Mouse (Mus musculus) CD4-positive, CD25-positive, alpha-beta regulatory T cell (primary cell): Measurements from ENCODE around the gene Cdhr4. TPM values are rescaled to one million over a fixed set of nuclear protein-coding genes. Genes with fewer than 3 reads are reported as not detected.

Experiments
- polyA plus RNA-seq: library from polyadenylated mRNA; unstranded; fragments of 100-300 nt; shearing (Covaris generic); gene quantifications from one replicate; pipeline ENCODE4 v1.2.1, GENCODE M21; 2017

The Cdhr4 gene
- polyA plus RNA-seq: 0.41 TPM

DNA sequence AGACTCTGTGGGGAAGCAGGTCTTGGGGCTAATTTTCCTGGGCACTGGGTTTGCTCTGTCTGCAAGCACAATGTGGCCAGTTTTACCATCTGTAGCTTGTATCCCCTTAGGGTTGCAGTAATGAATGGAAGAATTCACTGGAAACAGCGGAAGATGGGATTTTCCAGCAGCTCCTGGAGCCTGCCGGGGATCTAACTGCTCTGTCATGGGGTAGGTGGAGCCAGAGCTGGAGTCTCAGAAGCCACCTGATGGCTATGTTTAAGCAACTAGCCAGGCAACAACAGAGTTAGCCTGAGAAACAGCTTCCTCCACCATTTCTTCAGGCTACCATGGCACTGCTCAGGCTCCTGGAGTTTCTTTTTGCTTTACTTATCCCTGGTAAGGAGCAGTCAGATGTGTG, at the start of gene Cdhr4:
Gene Cdhr4 (plus strand): TSS at position 301 of the 400 bp plus-strand sequence.

DNA sequence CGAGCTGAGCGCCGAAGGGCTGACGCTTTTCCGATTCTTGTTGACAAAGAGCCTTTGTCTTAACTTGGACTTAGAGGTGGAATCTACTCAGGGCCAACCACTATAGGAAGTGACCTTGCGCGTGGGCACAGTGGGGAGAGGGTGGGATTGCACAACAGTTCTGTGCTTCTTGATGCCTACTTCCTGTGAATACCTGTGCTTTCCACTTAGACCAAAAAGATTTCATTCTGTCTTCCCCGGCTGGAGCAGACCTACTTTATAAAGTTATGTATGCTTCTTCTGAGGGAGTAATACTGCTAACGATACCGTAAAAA, 42.4 kb upstream of the Cdhr4 start, which contains the start of gene Traip:
Gene Traip (plus strand): TSS at position 215 of the 314 bp plus-strand sequence.

DNA sequence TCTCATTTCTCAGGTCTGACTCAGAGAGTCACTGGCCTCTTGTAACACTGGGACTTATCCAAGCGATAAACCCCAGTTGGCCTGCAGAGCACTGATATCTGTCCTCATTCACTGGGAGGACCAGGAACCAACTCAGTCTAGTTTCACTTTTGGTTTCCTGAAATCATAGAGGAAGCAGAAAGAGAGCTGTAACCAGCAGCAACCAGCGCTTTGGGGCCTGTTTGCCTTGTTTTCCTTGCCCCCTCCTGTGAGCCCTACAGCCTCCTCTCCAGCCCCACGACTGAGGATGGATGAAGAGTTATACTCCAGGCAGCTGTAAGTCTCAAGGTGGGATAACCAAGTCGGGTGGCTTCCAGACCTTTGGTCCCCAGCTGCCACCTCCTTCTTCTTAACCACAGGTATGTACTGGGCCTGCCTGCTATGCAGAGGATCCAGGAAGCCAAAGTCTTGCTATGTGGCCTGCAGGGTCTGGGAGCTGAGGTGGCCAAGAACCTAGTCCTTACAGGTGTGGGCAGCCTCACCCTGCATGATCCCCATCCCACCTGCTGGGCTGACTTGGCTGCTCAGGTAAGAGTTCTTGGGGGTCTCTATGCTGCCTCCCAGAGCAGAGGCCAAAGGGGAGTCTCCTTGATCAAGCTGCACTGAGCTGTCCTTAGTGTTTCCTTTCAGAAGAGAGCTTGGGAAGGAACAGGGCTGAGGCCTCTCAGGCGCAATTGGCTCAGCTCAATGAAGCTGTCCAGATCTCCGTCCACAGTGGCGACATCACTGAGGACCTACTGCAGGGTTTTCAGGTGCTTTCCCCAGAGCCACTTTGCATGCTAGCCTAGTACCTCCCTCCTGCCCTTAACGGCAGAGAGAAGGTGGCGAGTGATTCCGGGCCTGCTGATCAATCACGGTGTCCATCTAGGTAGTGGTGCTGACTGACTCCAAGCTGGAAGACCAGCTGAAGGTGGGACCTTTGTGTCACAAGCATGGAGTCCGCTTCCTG, 16.6 kb upstream of the Cdhr4 start, which contains the start of gene Uba7:
Gene Uba7 (plus strand): TSS at position 107 of the 988 bp plus-strand sequence.

DNA sequence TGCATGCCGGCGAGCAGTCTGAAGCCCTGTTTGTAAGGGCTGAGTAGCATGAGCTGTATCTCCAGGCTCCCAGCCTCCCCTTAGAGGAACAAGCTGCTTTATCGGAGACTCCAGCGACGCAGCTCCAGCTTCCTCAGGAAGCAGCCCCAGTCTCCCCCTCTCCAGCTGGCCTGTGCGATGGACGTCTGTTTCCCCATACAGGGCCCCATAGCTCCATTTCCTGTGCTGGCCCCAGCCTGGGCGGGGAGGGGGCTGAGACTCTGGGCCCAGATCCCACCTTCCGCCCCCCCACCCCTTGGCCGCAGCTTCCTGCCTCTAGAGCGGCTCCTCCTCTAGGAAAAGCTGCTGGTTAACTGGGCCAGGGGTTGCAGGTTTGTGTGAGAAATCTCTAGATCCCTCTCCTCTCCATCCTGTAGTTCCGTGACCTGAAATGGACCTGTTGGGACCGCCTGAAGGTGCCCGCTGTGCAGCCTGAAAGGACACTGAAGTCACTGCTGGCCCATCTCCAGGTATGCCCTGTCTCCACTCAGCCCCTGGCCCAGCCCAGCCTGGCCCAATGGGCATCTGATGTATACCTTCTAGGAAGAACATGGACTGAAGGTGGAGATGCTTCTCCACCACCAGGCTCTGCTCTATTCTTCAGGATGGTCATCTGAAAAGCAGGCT, 9.5 kb upstream of the Cdhr4 start, which contains the start of gene Gm20661:
Gene Gm20661 (plus strand): TSS at position 378 of the 666 bp plus-strand sequence.

DNA sequence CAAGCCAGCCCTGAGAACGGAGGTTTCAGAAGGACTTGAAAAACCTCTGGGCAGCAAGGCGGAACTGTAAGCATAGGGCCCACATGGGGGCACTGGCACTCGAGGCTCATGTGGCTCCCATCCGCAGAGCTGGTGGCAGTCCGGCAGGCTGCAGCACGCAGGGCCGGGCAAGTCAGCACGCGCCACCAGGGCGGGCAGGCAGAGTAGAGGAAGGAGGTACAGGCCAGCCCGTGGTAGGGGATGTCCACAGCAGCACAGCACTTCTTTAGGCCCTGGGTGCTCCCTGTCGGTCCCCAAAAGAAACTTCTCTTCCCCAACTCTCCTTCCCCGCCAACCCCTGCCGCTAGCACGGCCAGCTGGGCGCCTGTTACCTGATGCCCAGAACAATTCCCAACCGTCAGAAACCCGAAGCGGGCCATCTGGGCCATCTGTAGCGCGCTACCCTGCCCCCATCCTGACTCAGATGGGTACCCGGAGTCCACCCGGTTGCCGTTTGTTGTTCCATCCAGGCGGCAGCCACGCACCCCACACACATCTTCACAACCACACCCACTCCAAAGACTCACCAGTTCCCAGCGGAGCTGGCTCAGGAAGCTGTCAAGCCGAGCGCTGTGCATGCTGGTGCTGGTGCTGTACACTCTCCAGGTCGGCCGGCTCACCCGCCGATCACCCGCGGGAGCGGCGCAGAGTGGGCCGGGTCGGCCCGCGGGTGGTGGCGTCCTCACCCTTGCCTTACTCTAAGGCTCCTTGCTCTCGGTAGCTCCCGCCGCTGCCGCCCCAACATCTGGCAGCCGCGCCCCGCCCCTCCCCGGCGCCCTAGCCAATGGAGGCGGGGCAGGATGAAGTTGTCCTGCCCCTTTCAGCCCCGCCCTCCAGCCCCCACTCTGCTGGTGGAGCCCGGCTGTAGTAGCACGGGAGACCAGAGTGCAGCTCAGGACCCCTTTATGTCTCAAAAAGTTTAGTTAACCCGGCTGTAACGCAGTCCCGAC, 6.9 kb upstream of the Cdhr4 start, which contains the start of gene Inka1:
Gene Inka1 (minus strand): TSS at position 749 of the 989 bp plus-strand sequence.

DNA sequence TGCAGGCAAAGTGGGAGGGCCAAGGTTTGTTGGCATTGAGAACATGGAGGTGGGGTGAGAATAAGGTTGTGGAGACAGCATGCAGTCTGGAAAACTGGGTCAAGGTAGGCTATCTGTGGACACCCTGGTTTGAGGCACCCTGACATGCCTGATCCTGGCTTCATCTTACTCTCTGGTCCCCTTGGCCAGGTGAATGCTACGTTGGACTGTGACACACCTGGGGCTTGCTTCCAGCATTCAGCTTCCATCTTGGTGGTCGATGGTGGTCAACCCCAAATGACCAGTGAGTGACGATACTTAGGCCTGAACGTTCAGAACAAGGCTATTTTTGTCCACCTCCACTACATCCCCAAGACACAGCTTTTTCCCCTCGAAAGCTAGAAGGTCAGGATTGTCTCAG, 3.8 kb downstream of the Cdhr4 start, which contains the start of gene Gm20662:
Gene Gm20662 (plus strand): TSS at position 301 of the 400 bp plus-strand sequence.

DNA sequence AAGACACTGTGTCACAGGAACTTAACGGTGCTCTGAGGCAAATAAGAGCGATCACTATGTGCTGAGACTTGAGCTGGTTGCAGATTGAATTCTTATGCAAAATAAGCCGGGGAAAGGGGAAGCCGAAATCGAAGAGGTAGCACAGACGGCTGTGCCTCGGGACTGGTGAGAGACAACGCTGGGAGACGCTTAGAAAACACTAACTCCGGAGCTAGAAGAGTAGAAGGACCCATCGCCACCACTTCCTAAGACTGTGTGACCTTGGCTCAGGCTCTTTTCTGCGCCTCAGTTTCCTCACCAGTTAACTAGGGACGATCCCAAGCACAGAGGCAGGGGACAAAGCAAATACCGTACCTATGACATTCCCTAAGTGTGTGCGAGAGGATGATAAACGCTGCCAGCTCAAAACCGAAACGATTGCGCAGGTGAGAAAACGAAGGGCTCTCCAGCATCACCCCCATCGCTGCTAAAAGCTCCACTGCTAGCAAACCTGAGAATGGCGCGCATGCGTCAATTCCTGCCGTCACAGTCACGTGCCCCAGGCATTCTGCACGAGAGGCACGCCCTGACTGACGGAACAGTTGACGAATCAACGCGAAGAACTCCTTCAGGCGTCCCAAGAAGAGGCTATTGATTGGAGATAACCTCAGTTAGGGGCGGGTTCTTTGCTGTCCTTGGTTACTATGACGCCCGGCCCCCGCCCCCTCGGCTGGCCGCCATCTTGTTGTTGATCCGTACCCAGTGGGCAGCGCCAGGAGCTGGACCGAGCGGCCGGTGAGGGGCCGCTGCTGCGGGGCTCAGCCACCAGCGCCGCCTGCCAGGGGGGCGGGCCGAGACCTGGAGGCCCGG, 9.8 kb downstream of the Cdhr4 start, which contains the start of gene Ip6k1:
Gene Ip6k1 (plus strand): TSS at position 580 of the 849 bp plus-strand sequence.

DNA sequence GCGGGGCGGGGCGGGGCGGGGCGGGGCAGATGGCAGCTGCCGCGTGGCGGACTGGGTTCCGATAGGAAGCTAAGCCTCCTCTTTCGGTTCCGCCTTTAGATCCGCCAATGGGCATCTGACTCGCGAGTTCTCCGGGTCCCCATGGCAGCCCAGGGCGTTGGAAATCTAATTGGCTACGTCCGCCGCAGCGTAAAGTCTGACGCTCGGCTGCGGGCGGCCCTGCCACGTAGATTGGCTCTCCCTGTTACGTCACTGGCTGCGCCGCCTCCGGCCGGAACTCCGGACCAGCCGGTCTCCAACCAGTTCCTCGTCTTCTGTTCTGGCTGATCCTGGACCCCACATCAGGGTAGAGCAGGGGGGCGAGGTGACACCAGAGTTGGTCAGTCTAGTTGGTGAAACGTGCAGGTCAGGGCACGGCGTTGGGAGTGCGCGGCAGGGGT, 56.7 kb downstream of the Cdhr4 start, which contains the start of gene Gmppb:
Gene Gmppb (plus strand): TSS at position 227 of the 440 bp plus-strand sequence.

Other genes with a start within 250 kb of the Cdhr4 start
- gene Rbm5, start 221.5 kb upstream of the Cdhr4 start, polyA plus RNA-seq: 311 TPM
- gene Rbm6, start 119.3 kb upstream of the Cdhr4 start, polyA plus RNA-seq: 106 TPM
- gene Mon1a, start 104.3 kb upstream of the Cdhr4 start, polyA plus RNA-seq: 24.3 TPM
- not detected for gene Mst1r, start 85.6 kb upstream of the Cdhr4 start, polyA plus RNA-seq
- gene Actl11, start 64.0 kb upstream of the Cdhr4 start, polyA plus RNA-seq: not detected
- 0.13 TPM for gene Camkv, start 56.8 kb upstream of the Cdhr4 start, polyA plus RNA-seq
- gene Traip, start 42.4 kb upstream of the Cdhr4 start, polyA plus RNA-seq: 4.1 TPM
- gene Uba7, start 17.0 kb upstream of the Cdhr4 start, polyA plus RNA-seq: 260 TPM
- 0.25 TPM for gene Gm20661, start 9.4 kb upstream of the Cdhr4 start, polyA plus RNA-seq
- 1.9 TPM for gene Inka1, start 6.6 kb upstream of the Cdhr4 start, polyA plus RNA-seq
- not detected for gene Gm20662, start 3.9 kb downstream of the Cdhr4 start, polyA plus RNA-seq
- gene Ip6k1, start 10.0 kb downstream of the Cdhr4 start, polyA plus RNA-seq: 143 TPM
- gene Gmppb, start 56.7 kb downstream of the Cdhr4 start, polyA plus RNA-seq: 35.5 TPM
- 4.6 TPM for gene Amigo3, start 60.7 kb downstream of the Cdhr4 start, polyA plus RNA-seq
- 1.5 TPM for gene Mst1, start 87.9 kb downstream of the Cdhr4 start, polyA plus RNA-seq
- gene Rnf123, start 90.8 kb downstream of the Cdhr4 start, polyA plus RNA-seq: 146 TPM
- 118 TPM for gene Apeh, start 102.1 kb downstream of the Cdhr4 start, polyA plus RNA-seq
- gene Bsn, start 197.9 kb downstream of the Cdhr4 start, polyA plus RNA-seq: 0.56 TPM